Mouse (Mus musculus): ENCODE results near the gene Ppp1cb.
"Not testable (repeated sequence)": the region's sequence is repeated elsewhere in the genome, so short reads cannot be mapped to it uniquely, and the experiment has no call there.

Gene Ppp1cb

DNA sequence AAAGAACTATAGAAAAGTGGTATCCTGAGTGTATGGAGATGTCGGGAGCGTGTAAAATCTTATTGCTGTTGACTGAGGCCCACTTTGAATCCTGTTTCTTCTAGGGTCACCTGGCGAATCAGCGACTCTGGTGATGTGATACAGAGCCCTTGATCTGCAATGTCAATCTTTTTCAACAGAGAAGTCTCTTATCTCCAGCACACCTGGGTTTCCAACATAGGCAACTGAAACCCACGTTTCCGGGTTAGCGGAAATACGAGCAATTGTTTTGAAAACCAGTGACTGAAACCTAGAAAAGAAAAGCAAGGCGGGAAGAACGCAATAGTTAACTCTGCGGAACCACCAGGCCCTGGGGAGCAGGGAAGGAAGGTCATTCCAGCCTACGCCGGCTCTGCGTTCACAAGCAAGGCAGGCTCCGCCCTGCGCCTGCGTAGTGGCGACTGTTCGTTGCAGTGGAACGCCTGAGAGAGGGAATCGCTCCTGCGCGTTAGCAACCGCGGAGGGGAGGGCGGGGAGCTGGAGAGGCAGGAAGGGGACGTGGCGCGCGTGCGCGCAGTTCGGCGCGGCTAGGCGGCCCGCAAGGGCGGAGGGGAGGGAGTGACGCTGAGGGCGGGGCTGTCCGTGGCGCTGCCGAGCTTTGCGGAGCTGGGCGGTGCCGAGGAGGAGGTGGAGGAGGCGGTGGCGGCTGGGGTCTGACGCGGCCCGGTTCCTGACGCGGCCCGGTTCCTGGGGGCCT, at the start of gene Ppp1cb:
Ppp1cb (plus strand) TSS at position 436 of the 736 bp plus-strand sequence.
- peak; percentile 99 for DNase-seq (ENCODE audit: low spot score)

GRCm38 (mm10) chr5:32409747-32410146, 48.9 kb upstream of the Ppp1cb start:
- DNase-seq (ENCODE audit: low spot score) = no peak

DNA sequence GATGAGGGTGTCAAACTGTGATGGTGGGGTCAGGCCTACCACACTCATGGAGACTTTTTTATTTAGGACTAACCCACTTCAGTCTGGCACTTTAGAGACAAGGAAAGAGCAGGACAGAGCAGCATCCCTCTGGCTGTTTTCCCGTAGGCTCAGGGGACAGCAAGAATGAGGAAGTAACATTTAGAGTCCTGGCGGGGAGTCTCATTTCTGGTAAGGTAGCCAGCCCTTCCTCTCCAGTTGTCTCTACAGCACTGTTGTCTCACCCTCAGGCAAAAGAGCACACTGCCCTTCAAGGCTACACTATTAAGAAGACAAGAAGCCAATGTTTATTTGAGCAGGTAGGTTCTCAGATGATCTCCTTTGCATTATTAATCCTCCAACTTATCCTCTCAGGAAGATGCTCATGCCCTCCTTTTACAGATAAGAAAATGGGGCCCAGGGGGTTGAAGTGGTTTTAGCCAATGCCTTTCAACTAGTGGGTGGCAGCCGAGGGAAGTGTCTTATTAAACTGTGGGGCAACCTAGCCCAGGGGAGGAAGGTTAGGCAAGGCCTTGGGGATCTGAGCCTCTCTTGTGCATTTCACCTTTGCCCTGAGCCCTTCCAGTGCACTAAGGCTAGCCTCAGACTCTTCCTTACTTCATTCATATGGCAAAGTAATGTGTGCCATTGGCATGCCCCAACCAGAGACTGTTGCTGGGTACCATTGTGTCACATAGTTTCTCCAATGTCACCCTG, 47.5 kb upstream of the Ppp1cb start:
- DNase-seq (ENCODE audit: low spot score) = no peak

GRCm38 (mm10) chr5:32412186-32412950, 46.3 kb upstream of the Ppp1cb start:
- peak; percentile 50 for DNase-seq (ENCODE audit: low spot score)

DNA sequence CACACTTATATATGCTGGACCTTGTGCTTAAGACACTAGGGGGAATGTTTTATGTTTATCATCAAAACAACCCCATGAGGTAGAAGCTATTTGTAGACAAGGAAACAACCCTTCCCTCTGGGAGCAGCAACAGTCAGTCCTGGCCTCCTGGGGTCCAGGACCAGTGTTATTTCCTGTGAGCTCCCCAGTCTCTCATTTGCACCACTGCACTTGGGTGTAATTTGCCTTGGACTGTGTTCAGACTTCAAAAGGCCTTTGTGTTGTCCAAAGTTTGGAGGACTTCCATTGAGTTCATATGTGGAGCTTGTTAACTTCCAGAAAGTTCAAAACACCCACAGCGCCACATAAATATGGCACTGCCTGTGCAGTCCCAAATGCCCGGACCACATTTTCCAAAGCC, 45.6 kb upstream of the Ppp1cb start:
- no peak for DNase-seq (ENCODE audit: low spot score)

DNA sequence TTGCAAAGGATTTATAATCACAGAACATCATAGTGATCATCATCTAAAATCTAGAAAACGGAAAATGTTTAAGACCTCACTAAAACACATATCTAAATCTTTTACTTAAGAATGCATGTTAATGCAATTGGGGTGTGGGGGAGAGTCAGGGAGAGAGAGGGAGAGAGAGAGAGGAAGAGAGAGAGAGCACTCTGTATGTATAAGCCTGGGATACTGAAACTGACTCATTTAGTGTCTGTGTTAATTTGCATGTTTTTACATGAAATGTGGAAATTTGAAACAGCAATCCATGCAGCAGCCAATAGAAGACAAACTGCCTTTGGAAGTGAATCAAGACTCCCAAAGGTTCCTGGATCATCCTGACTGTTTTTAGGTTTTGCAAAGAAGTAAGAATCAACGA, 45.1 kb upstream of the Ppp1cb start:
- no peak for DNase-seq (ENCODE audit: low spot score)

GRCm38 (mm10) chr5:32414461-32414985, 44.1 kb upstream of the Ppp1cb start:
- DNase-seq (ENCODE audit: low spot score) = peak; percentile 27

DNA sequence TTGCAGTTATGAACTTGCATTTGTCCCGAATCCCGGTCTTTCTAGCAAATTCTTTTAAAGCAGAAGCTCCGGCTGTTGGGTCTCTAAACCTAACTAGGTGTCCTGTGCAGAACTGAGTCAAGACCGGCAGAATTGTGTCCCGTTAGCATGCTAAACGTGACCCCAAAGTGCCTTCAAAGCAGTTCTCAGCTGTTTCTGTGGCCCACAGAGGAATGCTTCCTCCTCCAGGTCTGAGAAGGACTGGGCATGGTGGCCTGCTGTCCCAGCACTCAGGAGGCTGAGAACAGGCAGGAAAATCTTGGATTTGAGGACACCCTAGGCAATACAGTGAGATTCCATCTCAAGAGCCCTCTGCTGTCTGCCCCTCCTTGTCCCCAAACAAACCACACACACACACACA, 43.1 kb upstream of the Ppp1cb start:
- no peak for DNase-seq (ENCODE audit: low spot score)

DNA sequence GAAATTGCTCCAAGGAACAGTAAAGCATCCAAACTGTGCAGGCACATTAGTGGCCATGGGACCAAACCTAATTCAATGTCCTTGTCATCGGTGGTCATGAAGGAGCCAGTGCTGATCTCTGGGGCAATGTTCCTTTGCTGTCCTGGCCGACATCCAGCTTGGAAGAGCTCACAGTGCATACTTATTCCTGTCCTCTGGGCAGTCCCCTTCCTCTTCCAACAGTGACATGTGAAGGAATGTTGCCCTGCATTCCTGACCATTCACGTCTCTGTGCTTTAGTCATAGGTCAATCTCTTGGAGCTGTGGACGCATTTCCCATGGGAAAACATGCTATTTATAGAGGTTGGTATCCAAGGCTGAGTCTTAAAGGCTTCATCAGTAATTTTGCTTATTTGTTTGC, 41.8 kb upstream of the Ppp1cb start:
- peak; percentile 60 for DNase-seq (ENCODE audit: low spot score)

DNA sequence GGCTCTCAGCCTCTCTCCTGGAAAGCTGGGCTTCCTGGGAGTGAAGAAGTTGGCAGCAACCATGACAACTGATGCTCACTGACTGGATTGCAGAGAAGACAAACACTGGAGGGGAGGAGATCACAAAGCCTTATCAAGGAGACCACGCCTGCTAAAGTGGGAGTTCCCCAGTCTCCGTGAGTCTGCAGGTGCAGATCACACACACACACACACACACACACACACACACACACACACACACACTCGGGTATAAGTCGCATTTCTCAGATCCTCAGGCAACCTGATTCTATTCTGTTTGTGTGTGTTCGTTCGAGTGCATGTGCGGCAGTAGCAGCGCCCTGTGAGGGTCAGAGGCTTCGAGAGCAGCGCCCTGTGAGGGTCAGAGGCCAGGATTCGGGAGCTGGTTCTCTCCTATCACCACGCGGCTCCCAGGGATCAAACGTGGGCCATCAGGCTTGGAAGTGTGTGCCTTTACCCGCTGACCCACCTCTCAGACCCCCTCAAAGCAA, 36.5 kb upstream of the Ppp1cb start:
- DNase-seq (ENCODE audit: low spot score) = peak; percentile 26

GRCm38 (mm10) chr5:32423339-32424046, 35.1 kb upstream of the Ppp1cb start:
- no peak for DNase-seq (ENCODE audit: low spot score)

- DNase-seq (ENCODE audit: low spot score) = no peak
These were observed 34.2 kb upstream of the Ppp1cb start for GRCm38 (mm10) chr5:32424464-32424863.

- no peak for DNase-seq (ENCODE audit: low spot score)
These were observed 33.0 kb upstream of the Ppp1cb start for GRCm38 (mm10) chr5:32425485-32426171.

GRCm38 (mm10) chr5:32430399-32430798, 28.2 kb upstream of the Ppp1cb start:
- no peak for DNase-seq (ENCODE audit: low spot score)

DNA sequence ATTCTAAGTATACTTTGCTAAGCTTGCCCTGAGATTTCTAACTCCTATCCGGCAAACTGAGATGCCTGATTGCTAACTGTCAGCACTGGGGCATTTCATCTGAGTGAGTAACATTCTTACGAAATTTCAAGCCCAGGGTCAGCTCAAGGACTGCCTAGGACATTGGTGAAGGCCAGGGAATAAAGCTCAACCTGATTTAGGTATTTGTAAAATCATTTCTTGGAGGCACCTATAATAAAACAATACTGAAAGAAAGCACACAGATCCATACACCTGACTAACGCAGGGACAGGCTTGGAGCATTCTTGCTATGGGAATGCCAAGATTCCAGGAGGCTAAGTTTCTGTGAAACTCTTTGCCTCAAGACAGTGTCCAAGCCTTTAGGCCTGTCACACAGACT, 24.3 kb upstream of the Ppp1cb start:
- DNase-seq (ENCODE audit: low spot score) = not testable (repeated sequence)

GRCm38 (mm10) chr5:32435612-32436011, 23.0 kb upstream of the Ppp1cb start:
- no peak for DNase-seq (ENCODE audit: low spot score)

- DNase-seq (ENCODE audit: low spot score) = peak; percentile 13
These were observed 20.6 kb upstream of the Ppp1cb start for GRCm38 (mm10) chr5:32437901-32438563.

DNA sequence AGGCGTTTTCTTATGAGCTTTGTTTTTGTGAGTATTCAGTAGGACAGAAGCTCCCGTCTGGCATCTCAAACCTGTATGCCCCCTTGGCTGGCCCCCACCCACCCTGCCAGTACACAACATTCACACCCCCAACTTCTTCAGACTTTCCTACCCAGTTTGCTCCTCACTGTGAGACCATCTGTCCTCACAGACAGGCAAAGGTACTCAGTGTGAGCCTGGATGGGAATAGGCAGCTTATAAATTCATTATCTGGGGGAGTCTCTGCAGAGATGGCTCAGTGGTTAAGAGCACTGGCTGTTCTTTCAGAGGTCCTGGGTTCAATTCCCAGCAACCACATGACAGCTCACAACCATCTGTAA, 20.1 kb upstream of the Ppp1cb start:
- no peak for DNase-seq (ENCODE audit: low spot score)

GRCm38 (mm10) chr5:32441336-32441735, 17.3 kb upstream of the Ppp1cb start:
- DNase-seq (ENCODE audit: low spot score) = no peak

GRCm38 (mm10) chr5:32441992-32442575, 16.6 kb upstream of the Ppp1cb start:
- DNase-seq (ENCODE audit: low spot score) = no peak

Data from lung, postnatal 25 days (tissue).